Mouse (Mus musculus) embryonic facial prominence, embryonic 13.5 days (tissue): Measurements from ENCODE around the gene Emc10. TPM values are rescaled to one million over a fixed set of nuclear protein-coding genes. Genes with fewer than 3 reads are reported as not detected.

ENCODE experiments used
- ATAC-seq: fragments of 200-750 bp; cut with Nextera tagmentation; 2 replicates; pipeline ENCODE4 v1.8.0; 2017; ENCODE audit warnings: low read depth; ENCODE audit not compliant: insufficient number of reproducible peaks, insufficient read depth, low FRiP score, low TSS enrichment
- H3K27ac ChIP-seq: fragments of 300-500 bp; sonication (generic); 2 replicates; pipeline ENCODE4 v1.5.1; 2015; ENCODE audit warnings: moderate library complexity, mild to moderate bottlenecking, inconsistent platforms
- H3K27me3 ChIP-seq: fragments of 300-500 bp; sonication (generic); 2 replicates; pipeline ENCODE4 v1.6.1; 2015; ENCODE audit warnings: mild to moderate bottlenecking, inconsistent platforms
- H3K36me3 ChIP-seq: fragments of 300-500 bp; sonication (generic); 2 replicates; pipeline ENCODE4 v1.6.1; 2015; ENCODE audit warnings: mild to moderate bottlenecking, inconsistent platforms
- H3K4me1 ChIP-seq: fragments of 300-500 bp; sonication (generic); 2 replicates; pipeline ENCODE4 v1.6.1; 2015; ENCODE audit warnings: inconsistent platforms
- H3K4me2 ChIP-seq: fragments of 300-500 bp; sonication (generic); 2 replicates; pipeline ENCODE4 v1.6.1; 2015; ENCODE audit warnings: moderate library complexity, mild to moderate bottlenecking, inconsistent platforms
- H3K4me3 ChIP-seq: fragments of 300-500 bp; sonication (generic); 2 replicates; pipeline ENCODE4 v1.5.1; 2015; ENCODE audit warnings: mild to moderate bottlenecking, inconsistent platforms
- H3K9ac ChIP-seq: fragments of 300-500 bp; sonication (generic); 2 replicates; pipeline ENCODE4 v1.6.1; 2015; ENCODE audit warnings: mild to moderate bottlenecking, inconsistent platforms
- H3K9me3 ChIP-seq: fragments of 300-500 bp; sonication (generic); 2 replicates; pipeline ENCODE4 v1.6.1; 2016; ENCODE audit warnings: inconsistent platforms
- WGBS: fragments of 180-500 bp; shearing (Covaris S2); methylation state at CpG from one replicate; pipeline ENCODE4 v1.1.7; 2015; ENCODE audit warnings: mixed read lengths; 5-methylcytosine and 5-hydroxymethylcytosine counted together
- polyA plus RNA-seq: library from polyadenylated mRNA; unstranded; fragments of >200 nt; fragmentation: Nextera tagmentation; extraction: Ambion mirVana; gene quantifications from 2 replicates; pipeline ENCODE4 v1.2.1, GENCODE M21; 2015

Gene Emc10
- polyA plus RNA-seq, 1 experiment from 2014 or later, result 129 TPM

GRCm38 (mm10) chr7:44474419-44474818 is 21.9 kb downstream of the Emc10 start:
- peaks cover 63% of the 10 kb centered on the region for H3K27me3 ChIP-seq
- H3K9ac ChIP-seq, result peak overlapping the region; percentile 46; the same call in 1 of the 2 replicates
- H3K27ac ChIP-seq, result 0 out of 2 replicates have a peak overlapping the region, but pooled peaks have one; percentile 16
- 8% methylated on average over 4 of the region's 4 CpGs for WGBS
- ATAC-seq, result peak; percentile 16; the same call in 1 of the 2 replicates
- no peaks in the 10 kb centered on the region for H3K36me3 ChIP-seq
- no peaks in the 10 kb centered on the region for H3K9me3 ChIP-seq
- no peak overlapping the region for H3K4me2 ChIP-seq
- H3K4me1 ChIP-seq, result peaks cover 20% of the 10 kb centered on the region
- H3K4me3 ChIP-seq, result no peak overlapping the region

GRCm38 (mm10) chr7:44472961-44473646 is 23.2 kb downstream of the Emc10 start:
- H3K27me3 ChIP-seq, result peaks cover 51% of the 10 kb centered on the region
- no peaks in the 10 kb centered on the region for H3K9me3 ChIP-seq
- peaks cover 28% of the 10 kb centered on the region for H3K4me1 ChIP-seq
- H3K36me3 ChIP-seq, result no peaks in the 10 kb centered on the region
- peak overlapping the region; percentile 36; the same call in 1 of the 2 replicates for H3K9ac ChIP-seq
- no peak for ATAC-seq
- no peak overlapping the region for H3K27ac ChIP-seq
- WGBS, result 53% methylated on average over 9 of the region's 9 CpGs
- no peak overlapping the region for H3K4me3 ChIP-seq
- no peak overlapping the region for H3K4me2 ChIP-seq

GRCm38 (mm10) chr7:44472558-44472885 is 23.8 kb downstream of the Emc10 start:
- Histone ChIP-seq H3K27me3 (peaks cover 45% of the 10 kb centered on the region), H3K27ac (no peak overlapping the region), H3K9ac (no peak overlapping the region), H3K4me3 (no peak overlapping the region), H3K4me2 (no peak overlapping the region), H3K36me3 (no peaks in the 10 kb centered on the region), H3K9me3 (no peaks in the 10 kb centered on the region), H3K4me1 (peaks cover 29% of the 10 kb centered on the region)
- no peak for ATAC-seq
- 0% methylated on average over 1 of the region's 1 CpGs for WGBS

- H3K4me2 ChIP-seq, result no peak overlapping the region
- no peaks in the 10 kb centered on the region for H3K9me3 ChIP-seq
- ATAC-seq, result no peak
- WGBS, result 40% methylated on average over 6 of the region's 6 CpGs
- no peak overlapping the region for H3K9ac ChIP-seq
- no peaks in the 10 kb centered on the region for H3K36me3 ChIP-seq
- no peak overlapping the region for H3K27ac ChIP-seq
- H3K4me1 ChIP-seq, result peaks cover 34% of the 10 kb centered on the region
- peaks cover 41% of the 10 kb centered on the region for H3K27me3 ChIP-seq
- no peak overlapping the region for H3K4me3 ChIP-seq
Measured at GRCm38 (mm10) chr7:44471880-44472557, 24.3 kb downstream of the Emc10 start.

GRCm38 (mm10) chr7:44470696-44471612 is 25.4 kb downstream of the Emc10 start:
- H3K27ac ChIP-seq, result no peak overlapping the region
- WGBS, result 84% methylated on average over 16 of the region's 16 CpGs

GRCm38 (mm10) chr7:44469677-44470675 is 26.4 kb downstream of the Emc10 start:
- Histone ChIP-seq H3K9me3 (no peaks in the 10 kb centered on the region), H3K4me3 (no peak overlapping the region), H3K27me3 (peaks cover 25% of the 10 kb centered on the region), H3K27ac (no peak overlapping the region), H3K4me1 (peaks cover 35% of the 10 kb centered on the region), H3K9ac (no peak overlapping the region), H3K36me3 (no peaks in the 10 kb centered on the region), H3K4me2 (no peak overlapping the region)
- 88% methylated on average over 16 of the region's 16 CpGs for WGBS
- no peak for ATAC-seq

More at GRCm38 (mm10) chr7:44470696-44471612, 25.4 kb downstream of the Emc10 start:
- Histone ChIP-seq H3K4me2 (no peak overlapping the region), H3K27me3 (peaks cover 31% of the 10 kb centered on the region), H3K36me3 (no peaks in the 10 kb centered on the region), H3K9ac (no peak overlapping the region), H3K4me1 (peaks cover 40% of the 10 kb centered on the region), H3K9me3 (no peaks in the 10 kb centered on the region), H3K4me3 (no peak overlapping the region)
- no peak for ATAC-seq

- Histone ChIP-seq H3K4me2 (peak overlapping the region; percentile 65), H3K36me3 (no peaks in the 10 kb centered on the region), H3K9me3 (no peaks in the 10 kb centered on the region), H3K4me1 (peaks cover 27% of the 10 kb centered on the region), H3K9ac (peak overlapping the region; percentile 84), H3K27ac (no peak overlapping the region), H3K27me3 (peaks cover 26% of the 10 kb centered on the region), H3K4me3 (peak overlapping the region; percentile 74)
- 75% methylated on average over 15 of the region's 15 CpGs for WGBS
- ATAC-seq, result no peak
Measured at GRCm38 (mm10) chr7:44468644-44469285, 27.6 kb downstream of the Emc10 start.

GRCm38 (mm10) chr7:44467811-44468411 is 28.4 kb downstream of the Emc10 start, which contains the start of gene Josd2:
TSS of gene Josd2 (plus strand) at chr7:44467980.
- Histone ChIP-seq H3K4me1 (peaks cover 26% of the 10 kb centered on the region), H3K27ac (peak within 1 kb of the TSS; percentile 81), H3K4me3 (peak within 1 kb of the TSS; percentile 74), H3K27me3 (peaks cover 26% of the 10 kb centered on the region), H3K4me2 (peak within 1 kb of the TSS; percentile 65), H3K9me3 (no peaks in the 10 kb centered on the region), H3K36me3 (no peaks in the 10 kb centered on the region), H3K9ac (peak within 1 kb of the TSS; percentile 84)
- WGBS, result under 1% methylated on average over 42 of the region's 42 CpGs
- peak; percentile 93 for ATAC-seq

- Histone ChIP-seq H3K27ac (no peak overlapping the region), H3K4me3 (no peak overlapping the region), H3K4me1 (peaks cover 30% of the 10 kb centered on the region), H3K36me3 (peaks cover 9% of the 10 kb centered on the region), H3K27me3 (peaks cover 34% of the 10 kb centered on the region), H3K4me2 (peak overlapping the region; percentile 65), H3K9ac (peak overlapping the region; percentile 27; the same call in 1 of the 2 replicates), H3K9me3 (no peaks in the 10 kb centered on the region)
- 82% methylated on average over 16 of the region's 16 CpGs for WGBS
- no peak for ATAC-seq
Measured at GRCm38 (mm10) chr7:44466888-44467311, 29.4 kb downstream of the Emc10 start.
